Mouse (Mus musculus) spleen, adult 2 months (tissue): ENCODE data around the gene Tmem19. TPM values are rescaled to one million over a fixed set of nuclear protein-coding genes. Genes with fewer than 3 reads are reported as not detected.

Source experiments
- DNase-seq, 2 experiments: peaks; one replicate each; pipeline versions ENCODE4 v3.0.0 to v3.0.0-alpha.2; 2012 to 2021; ENCODE audit warnings: low spot score in 2 of 2, low read depth in 1 of 2
- H3K27ac ChIP-seq: fragments of 200-500 bp; 2 replicates; pipeline ENCODE4 v1.5.1; 2012; ENCODE audit warnings: low read length, inconsistent platforms; ENCODE audit not compliant: insufficient read depth
- H3K27me3 ChIP-seq: fragments of 200-500 bp; 2 replicates; pipeline ENCODE4 v1.6.1; 2012; ENCODE audit warnings: mild to moderate bottlenecking, moderate library complexity, low read length, inconsistent platforms; ENCODE audit not compliant: control insufficient read depth, insufficient read depth
- H3K36me3 ChIP-seq: fragments of 200-500 bp; 2 replicates; pipeline ENCODE4 v1.6.1; 2012; ENCODE audit warnings: mild to moderate bottlenecking, low read length, inconsistent platforms; ENCODE audit not compliant: control insufficient read depth, insufficient read depth
- H3K4me1 ChIP-seq: fragments of 200-500 bp; 2 replicates; pipeline ENCODE4 v1.6.1; 2011; ENCODE audit warnings: inconsistent platforms; ENCODE audit not compliant: control insufficient read depth, insufficient read depth, insufficient read length
- H3K4me3 ChIP-seq: fragments of 200-500 bp; 2 replicates; pipeline ENCODE4 v1.5.1; 2011; ENCODE audit warnings: mild to moderate bottlenecking, inconsistent platforms; ENCODE audit not compliant: insufficient read depth, insufficient read length; ENCODE audit errors: extremely low read depth
- CTCF ChIP-seq: fragments of 200-500 bp; IDR thresholded peaks from 2 replicates; pipeline ENCODE4 v1.5.1; 2011; ENCODE audit warnings: mild to moderate bottlenecking, inconsistent platforms; ENCODE audit not compliant: insufficient read depth, insufficient read length, insufficient replicate concordance; ENCODE audit errors: extremely low read depth
- POLR2A ChIP-seq: fragments of 200-500 bp; IDR thresholded peaks from 2 replicates; pipeline ENCODE4 v1.6.1; 2011; ENCODE audit warnings: low read depth, low read length, inconsistent platforms
- WGBS: fragments of 180-500 bp; shearing (Covaris S2); methylation state at CpG from one replicate; pipeline ENCODE4 v1.1.7; 2018; 5-methylcytosine and 5-hydroxymethylcytosine counted together
- polyA plus RNA-seq: library from polyadenylated mRNA; depleted of rRNA; stranded (reverse); fragments of >200 nt; gene quantifications from 2 replicates; pipeline ENCODE4 v1.2.3, GENCODE M21; 2012

Tmem19 gene
- polyA plus RNA-seq, 1 experiment: 10.4 TPM

DNA sequence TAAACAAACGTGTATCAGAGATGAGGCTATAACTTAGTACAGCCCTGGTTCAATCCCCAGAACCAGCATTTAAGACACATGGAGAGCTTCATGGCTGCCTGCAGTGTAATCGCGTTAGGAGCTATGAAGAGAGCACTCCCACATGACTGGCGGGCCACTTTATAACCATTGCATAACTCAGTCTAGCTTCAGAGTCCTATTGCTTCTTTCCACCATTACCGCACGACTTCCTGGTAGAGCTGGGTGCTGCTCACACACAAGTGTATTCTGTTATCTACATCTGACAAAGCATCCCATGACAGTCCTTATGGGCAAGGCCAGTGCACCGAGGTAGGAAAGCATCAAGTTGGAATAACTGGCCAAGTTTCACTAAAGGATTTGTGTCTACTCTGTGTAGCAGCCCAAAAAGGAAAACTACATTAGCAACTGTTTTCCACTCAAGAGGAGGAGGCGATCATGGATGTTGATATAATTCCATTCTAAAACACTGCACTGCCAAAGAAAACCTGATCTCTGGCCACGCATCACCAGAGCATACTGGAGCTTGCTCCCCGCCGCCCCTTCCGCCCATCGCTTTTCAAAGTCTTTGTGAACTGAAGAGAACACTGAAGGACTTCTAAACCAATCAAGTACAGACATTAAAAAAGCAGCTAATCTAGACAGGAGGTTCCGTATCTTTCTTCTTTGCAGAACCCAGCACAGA is 50.9 kb downstream of the Tmem19 start:
- DNase-seq: no peak
- Histone ChIP-seq H3K27me3 (no peaks in the 10 kb centered on the region), H3K36me3 (no peaks in the 10 kb centered on the region), H3K27ac (peak overlapping the region; percentile 53), H3K4me1 (peaks cover 28% of the 10 kb centered on the region), H3K4me3 (no peak overlapping the region)
- TF ChIP-seq CTCF (no peak), POLR2A (no peak)
- WGBS: 78% methylated on average over 14 of the region's 14 CpGs

DNA sequence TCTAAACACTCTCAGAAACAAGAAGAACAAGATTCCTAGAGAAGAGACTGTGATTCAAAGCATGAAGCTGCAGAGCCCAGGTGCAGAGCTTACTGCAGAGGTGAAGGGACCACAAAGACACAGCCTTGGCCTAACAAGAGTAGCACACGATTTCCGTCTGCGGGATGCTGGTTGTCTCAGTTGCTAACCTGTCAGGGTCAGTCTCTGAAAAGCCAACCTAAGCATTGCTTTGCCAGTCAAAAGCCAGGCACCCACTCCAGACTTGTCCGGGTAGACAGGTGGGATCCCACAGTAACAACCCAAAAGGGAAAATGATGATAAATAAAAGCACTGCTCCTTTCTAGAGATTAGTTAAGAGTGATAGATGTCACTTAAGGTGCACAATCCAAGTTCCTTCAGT is 53.1 kb downstream of the Tmem19 start:
- Histone ChIP-seq H3K4me3 (no peak overlapping the region), H3K36me3 (peaks cover 1% of the 10 kb centered on the region; the same call in 1 of the 2 replicates), H3K27ac (no peak overlapping the region), H3K27me3 (no peaks in the 10 kb centered on the region), H3K4me1 (peaks cover 28% of the 10 kb centered on the region)
- WGBS: 93% methylated on average over 4 of the region's 4 CpGs
- DNase-seq: no peak
- no peak for TF ChIP-seq POLR2A
- no peak for TF ChIP-seq CTCF

DNA sequence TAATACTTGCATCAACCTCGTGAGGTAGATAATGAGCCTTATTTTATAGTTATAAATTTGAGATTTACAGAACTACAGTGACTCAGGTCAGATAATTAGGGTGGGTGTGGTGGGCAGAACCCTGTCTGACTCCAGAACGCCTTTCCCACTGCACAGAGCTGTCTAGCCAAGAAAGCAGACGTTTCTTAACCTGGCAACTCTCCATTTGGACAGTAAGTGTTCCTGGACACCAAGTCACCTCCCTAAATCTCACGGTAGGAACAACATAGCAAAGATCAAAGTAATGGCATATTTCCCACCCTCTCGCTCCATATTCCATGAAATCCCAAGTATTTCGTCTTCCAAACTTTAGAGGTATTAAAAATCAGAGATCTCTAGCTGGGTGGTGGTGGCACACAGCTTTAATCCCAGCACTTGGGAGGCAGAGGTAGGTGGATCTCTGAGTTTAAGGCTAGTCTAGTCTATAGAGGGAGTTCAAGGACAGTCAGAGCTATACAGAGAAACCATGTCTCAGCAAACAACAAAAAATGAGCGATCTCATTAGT is 54.9 kb downstream of the Tmem19 start:
- no peak for TF ChIP-seq POLR2A
- TF ChIP-seq CTCF: no peak
- DNase-seq: no peak
- H3K27me3 ChIP-seq: no peaks in the 10 kb centered on the region
- no peak overlapping the region for H3K27ac ChIP-seq
- no peak overlapping the region for H3K4me3 ChIP-seq
- WGBS: 83% methylated on average over 7 of the region's 7 CpGs
- peaks cover 1% of the 10 kb centered on the region; the same call in 1 of the 2 replicates for H3K36me3 ChIP-seq
- peaks cover 17% of the 10 kb centered on the region for H3K4me1 ChIP-seq

DNA sequence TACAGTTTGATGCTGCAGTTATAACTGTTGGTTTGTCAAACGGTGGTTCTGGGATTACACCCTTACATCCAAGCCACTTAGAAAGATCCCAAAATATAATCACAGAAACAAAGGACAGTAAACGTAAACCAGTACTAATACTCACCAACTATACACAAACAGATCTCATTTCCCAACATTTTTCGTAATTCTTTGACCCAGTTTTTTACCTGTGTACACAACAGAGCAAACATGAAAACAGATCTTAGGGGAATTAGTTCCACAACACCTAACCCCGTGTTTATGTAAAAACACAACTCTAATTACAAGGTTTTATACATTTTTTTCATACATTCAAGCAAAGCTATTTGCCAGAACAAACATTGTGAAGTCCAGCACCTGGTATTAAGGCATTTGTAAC is 63.6 kb downstream of the Tmem19 start:
- Histone ChIP-seq H3K4me3 (no peak overlapping the region), H3K36me3 (peaks cover 37% of the 10 kb centered on the region), H3K4me1 (no peaks in the 10 kb centered on the region), H3K27ac (no peak overlapping the region), H3K27me3 (no peaks in the 10 kb centered on the region)
- 93% methylated on average over 4 of the region's 4 CpGs for WGBS
- TF ChIP-seq POLR2A (no peak), CTCF (no peak)
- no peak for DNase-seq

DNA sequence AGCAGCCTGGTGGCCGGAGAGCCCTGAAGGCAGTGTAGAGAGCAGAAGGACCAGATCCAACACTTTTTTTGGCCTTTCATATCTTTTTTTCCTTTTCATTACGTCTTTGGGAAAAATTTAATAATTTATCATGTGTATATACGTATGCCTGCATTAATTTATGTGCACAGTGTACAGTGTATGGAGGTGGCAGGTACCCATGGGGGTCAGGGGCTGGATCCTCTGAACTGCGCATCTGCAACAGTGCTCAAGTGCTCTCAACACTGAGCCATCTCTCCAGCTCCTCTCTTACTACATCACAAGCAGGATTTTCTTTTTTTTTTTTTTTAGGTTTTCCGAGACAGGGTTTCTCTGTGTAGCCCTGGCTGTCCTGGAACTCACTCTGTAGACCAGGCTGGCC is 64.7 kb downstream of the Tmem19 start:
- no peak overlapping the region for H3K27ac ChIP-seq
- no peak for DNase-seq
- peaks cover 45% of the 10 kb centered on the region for H3K36me3 ChIP-seq
- no peaks in the 10 kb centered on the region for H3K27me3 ChIP-seq
- no peaks in the 10 kb centered on the region for H3K4me1 ChIP-seq
- WGBS: 93% methylated on average over 5 of the region's 5 CpGs
- TF ChIP-seq POLR2A: no peak
- TF ChIP-seq CTCF: no peak
- H3K4me3 ChIP-seq: no peak overlapping the region

DNA sequence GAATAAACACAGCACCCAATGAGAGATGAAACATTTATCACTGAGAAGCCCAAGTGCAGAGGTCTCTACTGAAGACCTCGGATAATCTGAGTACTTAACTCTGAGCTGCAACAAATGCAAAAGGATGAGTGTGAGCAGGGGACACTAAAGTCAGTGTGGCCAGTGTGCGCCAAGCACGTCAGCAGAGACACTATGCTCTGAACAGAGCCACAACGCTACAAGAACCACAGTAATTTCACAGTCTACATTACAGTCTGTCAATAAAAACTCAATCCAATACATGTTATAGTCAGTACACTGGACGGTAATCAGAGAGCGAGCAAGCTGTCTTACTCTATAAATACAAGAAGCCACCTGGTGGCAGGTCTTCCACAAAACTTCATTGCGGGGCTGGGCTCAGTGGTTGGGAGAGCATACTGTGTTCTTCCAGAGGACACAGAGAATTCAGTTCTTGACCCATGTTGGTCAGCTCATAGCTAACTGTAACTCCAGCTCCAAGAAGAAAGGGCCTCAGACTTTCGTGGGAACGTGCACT is 65.8 kb downstream of the Tmem19 start:
- H3K27ac ChIP-seq: no peak overlapping the region
- peaks cover 47% of the 10 kb centered on the region for H3K36me3 ChIP-seq
- 92% methylated on average over 9 of the region's 9 CpGs for WGBS
- TF ChIP-seq POLR2A: no peak
- TF ChIP-seq CTCF: no peak
- no peaks in the 10 kb centered on the region for H3K4me1 ChIP-seq
- H3K4me3 ChIP-seq: no peak overlapping the region
- no peaks in the 10 kb centered on the region for H3K27me3 ChIP-seq
- no peak for DNase-seq

DNA sequence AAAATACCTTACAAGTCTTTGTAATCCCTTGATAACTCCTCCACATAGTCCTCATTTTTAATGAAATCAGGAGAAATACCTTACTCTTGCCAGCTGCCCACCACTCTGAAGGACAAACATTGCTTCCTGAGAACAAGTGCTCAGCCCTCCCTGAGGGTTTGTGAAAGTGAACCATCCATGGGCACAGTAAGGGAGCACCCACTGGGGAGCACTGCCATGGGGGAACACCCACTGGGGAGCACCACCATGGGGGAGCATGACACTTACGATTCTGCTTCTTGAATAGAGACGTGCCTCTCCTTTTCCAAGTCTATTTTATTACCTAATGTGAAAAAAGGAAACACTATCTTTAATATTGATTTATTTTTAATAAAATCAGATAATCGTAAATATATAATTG is 67.1 kb downstream of the Tmem19 start:
- DNase-seq: no peak
- WGBS: 95% methylated on average over 3 of the region's 3 CpGs
- TF ChIP-seq POLR2A (no peak), CTCF (no peak)
- no peaks in the 10 kb centered on the region for H3K4me1 ChIP-seq
- no peaks in the 10 kb centered on the region for H3K27me3 ChIP-seq
- H3K4me3 ChIP-seq: no peak overlapping the region
- no peak overlapping the region for H3K27ac ChIP-seq
- peaks cover 44% of the 10 kb centered on the region for H3K36me3 ChIP-seq
